Mouse (Mus musculus): ENCODE measurements around the gene Syvn1. TPM values are rescaled to one million over a fixed set of nuclear protein-coding genes. Genes with fewer than 3 reads are reported as not detected.
A peak's percentile ranks its signal among the peaks of the same experiment; 100 is the strongest.

The Syvn1 gene
- total RNA-seq, 2 experiments from 2014 or later: 7.5 to 52.3 TPM

- ATAC-seq (replicated peaks; ENCODE audit: low FRiP score, low TSS enrichment, poor library complexity, severe bottlenecking): no peak
These were observed 20.2 kb downstream of the Syvn1 start for GRCm38 (mm10) chr19:6066571-6066970.

- ATAC-seq (replicated peaks; ENCODE audit: low FRiP score, low TSS enrichment, poor library complexity, severe bottlenecking): peak; percentile 72
These were observed 20.8 kb downstream of the Syvn1 start for GRCm38 (mm10) chr19:6067011-6067723.

- peak; percentile 86 for ATAC-seq (replicated peaks; ENCODE audit: low FRiP score, low TSS enrichment, poor library complexity, severe bottlenecking)
These were observed 21.5 kb downstream of the Syvn1 start, which contains the start of gene Tm7sf2 for GRCm38 (mm10) chr19:6067724-6068415. TSS of gene Tm7sf2 (minus strand) at chr19:6068373.

GRCm38 (mm10) chr19:6068951-6069350 is 22.6 kb downstream of the Syvn1 start:
- ATAC-seq (replicated peaks; ENCODE audit: low FRiP score, low TSS enrichment, poor library complexity, severe bottlenecking): no peak

- ATAC-seq (replicated peaks; ENCODE audit: low FRiP score, low TSS enrichment, poor library complexity, severe bottlenecking): no peak
These were observed 23.5 kb downstream of the Syvn1 start for GRCm38 (mm10) chr19:6069851-6070250.

- ATAC-seq (replicated peaks; ENCODE audit: low FRiP score, low TSS enrichment, poor library complexity, severe bottlenecking): no peak
These were observed 24.3 kb downstream of the Syvn1 start for GRCm38 (mm10) chr19:6070571-6071250.

- ATAC-seq (replicated peaks; ENCODE audit: low FRiP score, low TSS enrichment, poor library complexity, severe bottlenecking): no peak
These were observed 24.9 kb downstream of the Syvn1 start for GRCm38 (mm10) chr19:6071261-6071660.

- no peak for ATAC-seq (replicated peaks; ENCODE audit: low FRiP score, low TSS enrichment, poor library complexity, severe bottlenecking)
These were observed 27.5 kb downstream of the Syvn1 start for GRCm38 (mm10) chr19:6073889-6074288.

- peak; percentile 98 for ATAC-seq (replicated peaks; ENCODE audit: low FRiP score, low TSS enrichment, poor library complexity, severe bottlenecking)
These were observed 30.4 kb downstream of the Syvn1 start, which contains the start of gene Vps51 for GRCm38 (mm10) chr19:6076564-6077393. TSS of gene Vps51 (minus strand) at chr19:6077231.

- ATAC-seq (replicated peaks; ENCODE audit: low FRiP score, low TSS enrichment, poor library complexity, severe bottlenecking): no peak
These were observed 33.7 kb downstream of the Syvn1 start, which contains the start of gene Tmem262 for GRCm38 (mm10) chr19:6079983-6080480. TSS of gene Tmem262 (plus strand) at chr19:6080033.

GRCm38 (mm10) chr19:6082156-6082555 is 35.8 kb downstream of the Syvn1 start, which contains the start of gene Gm28374:
TSS of gene Gm28374 (minus strand) at chr19:6082256.
- ATAC-seq (replicated peaks; ENCODE audit: low FRiP score, low TSS enrichment, poor library complexity, severe bottlenecking): no peak

- peak; percentile 90 for ATAC-seq (replicated peaks; ENCODE audit: low FRiP score, low TSS enrichment, poor library complexity, severe bottlenecking)
These were observed 38.3 kb downstream of the Syvn1 start, which contains the start of the genes Zfpl1 and Cdca5 for GRCm38 (mm10) chr19:6084478-6085248. TSS of gene Zfpl1 (minus strand) at chr19:6084956. TSS of gene Cdca5 (plus strand) at chr19:6084983.

GRCm38 (mm10) chr19:6085417-6085879 is 39.1 kb downstream of the Syvn1 start:
- ATAC-seq (replicated peaks; ENCODE audit: low FRiP score, low TSS enrichment, poor library complexity, severe bottlenecking): peak; percentile 79

- ATAC-seq (replicated peaks; ENCODE audit: low FRiP score, low TSS enrichment, poor library complexity, severe bottlenecking): no peak
These were observed 42.5 kb downstream of the Syvn1 start for GRCm38 (mm10) chr19:6088841-6089240.

GRCm38 (mm10) chr19:6094119-6094518 is 47.7 kb downstream of the Syvn1 start, which contains the start of gene AC131692.1:
TSS of gene AC131692.1 (plus strand) at chr19:6094419.
- no peak for ATAC-seq (replicated peaks; ENCODE audit: low FRiP score, low TSS enrichment, poor library complexity, severe bottlenecking)

- no peak for ATAC-seq (replicated peaks; ENCODE audit: low FRiP score, low TSS enrichment, poor library complexity, severe bottlenecking)
These were observed 51.5 kb downstream of the Syvn1 start for GRCm38 (mm10) chr19:6097847-6098246.

- ATAC-seq (replicated peaks; ENCODE audit: low FRiP score, low TSS enrichment, poor library complexity, severe bottlenecking): no peak
These were observed 54.8 kb downstream of the Syvn1 start for GRCm38 (mm10) chr19:6101186-6101585.

Data from megakaryocyte-erythroid progenitor cell, adult 5-6 weeks (primary cell).